Mouse (Mus musculus) kidney, postnatal 14 days (tissue): ENCODE data around the gene Vav2.

Experiments
- DNase-seq: peaks from one replicate; pipeline ENCODE4 v3.0.0; 2022; ENCODE audit warnings: mixed read lengths

Vav2 gene

GRCm38 (mm10) chr2:27247487-27247863, 179.4 kb downstream of the Vav2 start:
- DNase-seq = no peak

GRCm38 (mm10) chr2:27246712-27247486, 179.9 kb downstream of the Vav2 start:
- DNase-seq = peak; percentile 97

GRCm38 (mm10) chr2:27245947-27246346, 180.9 kb downstream of the Vav2 start:
- DNase-seq = no peak

GRCm38 (mm10) chr2:27237342-27237741, 189.5 kb downstream of the Vav2 start:
- DNase-seq = peak; percentile 70

GRCm38 (mm10) chr2:27235729-27236128, 191.1 kb downstream of the Vav2 start:
- peak; percentile 72 for DNase-seq

- DNase-seq = peak; percentile 41
Measured at GRCm38 (mm10) chr2:27232376-27232775, 194.5 kb downstream of the Vav2 start.

GRCm38 (mm10) chr2:27229481-27230105, 197.2 kb downstream of the Vav2 start:
- DNase-seq = no peak

GRCm38 (mm10) chr2:27228809-27229480, 197.9 kb downstream of the Vav2 start:
- DNase-seq = no peak

- DNase-seq = no peak
Measured at GRCm38 (mm10) chr2:27226572-27226971, 200.3 kb downstream of the Vav2 start.

- DNase-seq = no peak
Measured at GRCm38 (mm10) chr2:27223012-27223421, 203.8 kb downstream of the Vav2 start.

GRCm38 (mm10) chr2:27218569-27218968, 208.3 kb downstream of the Vav2 start:
- DNase-seq = no peak

GRCm38 (mm10) chr2:27218121-27218544, 208.7 kb downstream of the Vav2 start:
- no peak for DNase-seq

GRCm38 (mm10) chr2:27215537-27215936, 211.3 kb downstream of the Vav2 start:
- DNase-seq = no peak
